Mouse (Mus musculus) heart, embryonic 16.5 days (tissue): ENCODE measurements around the gene Tmem251. TPM values are rescaled to one million over a fixed set of nuclear protein-coding genes. Genes with fewer than 3 reads are reported as not detected.

Experiments
- ATAC-seq: fragments of 200-750 bp; cut with Nextera tagmentation; replicated peaks from 2 replicates; pipeline ENCODE4 v1.8.0; 2017; ENCODE audit warnings: moderate number of reproducible peaks; ENCODE audit not compliant: insufficient read depth, low FRiP score; ENCODE audit errors: extremely low read depth
- H3K27ac ChIP-seq: fragments of 300-500 bp; sonication (generic); 2 replicates; pipeline ENCODE4 v1.5.1; 2014; ENCODE audit warnings: mild to moderate bottlenecking, low read length, control low read depth, moderate library complexity
- H3K27me3 ChIP-seq: fragments of 300-500 bp; sonication (generic); 2 replicates; pipeline ENCODE4 v1.6.1; 2014; ENCODE audit warnings: low read length, mixed read lengths; ENCODE audit not compliant: control insufficient read depth, insufficient read depth
- H3K36me3 ChIP-seq: fragments of 300-500 bp; sonication (generic); 2 replicates; pipeline ENCODE4 v1.6.1; 2014; ENCODE audit not compliant: control insufficient read depth, insufficient read depth
- H3K4me1 ChIP-seq: fragments of 300-500 bp; sonication (generic); 2 replicates; pipeline ENCODE4 v1.6.1; 2014; ENCODE audit warnings: low read length, mixed read lengths; ENCODE audit not compliant: control insufficient read depth, insufficient read depth
- H3K4me2 ChIP-seq: fragments of 300-500 bp; sonication (generic); 2 replicates; pipeline ENCODE4 v1.6.1; 2014; ENCODE audit warnings: low read depth, mild to moderate bottlenecking, control low read depth, low read length
- H3K4me3 ChIP-seq: fragments of 300-500 bp; sonication (generic); 2 replicates; pipeline ENCODE4 v1.5.1; 2014; ENCODE audit warnings: mild to moderate bottlenecking, control low read depth, low read length
- H3K9ac ChIP-seq: fragments of 300-500 bp; sonication (generic); 2 replicates; pipeline ENCODE4 v1.6.1; 2014; ENCODE audit warnings: low read length, control low read depth
- H3K9me3 ChIP-seq: fragments of 300-500 bp; sonication (generic); replicated peaks from 2 replicates; pipeline ENCODE4 v1.6.1; 2016; ENCODE audit warnings: low read length; ENCODE audit not compliant: control insufficient read depth
- WGBS: fragments of 180-500 bp; shearing (Covaris S2); extraction: QIAGEN DNeasy Blood & Tissue Kit; methylation state at CpG from one replicate; pipeline ENCODE4 v1.1.7; 2014; 5-methylcytosine and 5-hydroxymethylcytosine counted together
- polyA plus RNA-seq: library from polyadenylated mRNA; unstranded; fragments of >200 nt; fragmentation: Nextera tagmentation; extraction: Ambion mirVana; gene quantifications from 2 replicates; pipeline ENCODE4 v1.2.1, GENCODE M21; 2015

The Tmem251 gene
- polyA plus RNA-seq, 1 experiment from 2014 or later = 8.3 TPM

DNA sequence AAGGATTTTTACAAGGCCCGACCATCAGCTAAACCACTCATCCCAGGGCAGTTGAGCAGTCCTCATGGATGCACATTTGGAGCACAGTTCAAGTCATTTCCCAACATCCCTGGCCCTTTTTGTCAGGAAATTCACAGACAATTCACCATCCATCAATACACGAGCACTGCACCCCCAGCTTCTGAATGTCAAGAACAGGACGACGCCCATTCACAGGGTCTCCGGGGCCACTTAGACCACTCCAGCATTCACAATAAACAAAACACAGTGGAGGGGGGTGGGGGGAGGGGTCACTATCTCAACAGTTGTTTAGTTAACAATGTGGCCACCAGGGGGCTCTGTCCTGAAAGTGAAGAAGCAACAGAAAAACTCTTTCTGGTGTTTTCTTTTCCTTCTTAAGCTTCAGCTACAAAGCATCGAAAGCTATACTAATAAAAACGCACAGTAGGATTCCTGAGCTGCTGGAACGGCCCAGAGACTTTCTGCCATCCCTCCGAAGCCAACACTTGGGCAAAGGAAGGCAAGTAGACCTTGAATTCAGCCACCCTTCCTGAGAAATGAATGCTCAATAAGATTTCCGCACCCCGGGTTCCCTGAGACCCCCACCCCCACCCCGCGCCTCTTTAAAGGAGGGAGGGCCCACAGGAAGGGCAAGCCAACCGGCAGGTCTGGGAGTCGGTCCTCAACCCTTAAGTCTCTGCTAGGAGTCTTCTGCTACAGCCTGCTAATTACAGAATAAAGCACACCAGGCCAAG is 41.0 kb upstream of the Tmem251 start:
- Histone ChIP-seq H3K4me2 (peak overlapping the region; percentile 86), H3K9ac (peak overlapping the region; percentile 65), H3K4me1 (peaks cover 39% of the 10 kb centered on the region), H3K27me3 (no peaks in the 10 kb centered on the region), H3K36me3 (no peaks in the 10 kb centered on the region), H3K4me3 (peak overlapping the region; percentile 68), H3K9me3 (no peaks in the 10 kb centered on the region), H3K27ac (peak overlapping the region; percentile 64)
- no peak for ATAC-seq
- 6% methylated on average over 15 of the region's 15 CpGs for WGBS

DNA sequence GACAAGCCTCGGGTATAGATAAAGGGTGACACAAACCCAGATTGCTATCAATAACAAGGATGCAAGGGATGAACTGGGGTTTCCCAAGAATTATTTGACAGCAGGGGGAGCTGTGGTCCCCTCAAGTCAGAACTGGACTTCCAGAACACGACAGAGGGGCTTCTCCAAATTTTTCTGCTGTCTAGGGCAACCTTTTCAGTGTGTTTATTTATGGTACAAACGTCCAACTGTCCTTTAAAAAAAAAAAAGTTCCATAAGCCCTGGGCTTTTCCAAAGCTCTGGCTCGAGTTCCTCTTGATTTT is 40.5 kb upstream of the Tmem251 start:
- H3K36me3 ChIP-seq = no peaks in the 10 kb centered on the region
- no peaks in the 10 kb centered on the region for H3K27me3 ChIP-seq
- peak overlapping the region; percentile 65 for H3K9ac ChIP-seq
- H3K9me3 ChIP-seq = no peaks in the 10 kb centered on the region
- peak overlapping the region; percentile 64 for H3K27ac ChIP-seq
- WGBS = 12% methylated on average over 4 of the region's 4 CpGs
- peak overlapping the region; percentile 68 for H3K4me3 ChIP-seq
- ATAC-seq = no peak
- H3K4me1 ChIP-seq = peaks cover 36% of the 10 kb centered on the region
- H3K4me2 ChIP-seq = peak overlapping the region; percentile 86

DNA sequence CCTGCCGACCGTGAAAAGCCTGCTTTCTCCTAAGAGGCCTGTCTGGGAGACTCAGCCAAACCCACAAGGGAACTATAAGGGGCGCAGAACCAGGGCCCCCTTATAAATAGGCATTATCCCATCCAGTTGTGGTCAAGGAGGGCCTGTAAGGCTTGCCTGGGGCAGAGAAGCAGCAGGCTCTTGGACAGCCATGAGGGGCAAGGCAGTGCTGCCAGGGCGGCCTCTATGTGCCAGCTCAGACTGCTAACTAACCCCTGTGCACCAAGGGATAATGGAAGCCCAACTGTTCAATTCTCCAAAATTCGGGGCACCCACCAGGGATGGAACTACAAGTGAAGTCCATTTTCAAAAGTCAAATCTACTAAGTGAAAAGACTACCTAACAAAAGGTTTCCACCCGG is 40.1 kb upstream of the Tmem251 start:
- Histone ChIP-seq H3K4me1 (peaks cover 32% of the 10 kb centered on the region), H3K36me3 (no peaks in the 10 kb centered on the region), H3K27me3 (no peaks in the 10 kb centered on the region), H3K4me3 (peak overlapping the region; percentile 68), H3K9me3 (no peaks in the 10 kb centered on the region), H3K27ac (peak overlapping the region; percentile 43; the same call in 1 of the 2 replicates), H3K4me2 (peak overlapping the region; percentile 86), H3K9ac (peak overlapping the region; percentile 41; the same call in 1 of the 2 replicates)
- no peak for ATAC-seq
- 60% methylated on average over 6 of the region's 6 CpGs for WGBS

DNA sequence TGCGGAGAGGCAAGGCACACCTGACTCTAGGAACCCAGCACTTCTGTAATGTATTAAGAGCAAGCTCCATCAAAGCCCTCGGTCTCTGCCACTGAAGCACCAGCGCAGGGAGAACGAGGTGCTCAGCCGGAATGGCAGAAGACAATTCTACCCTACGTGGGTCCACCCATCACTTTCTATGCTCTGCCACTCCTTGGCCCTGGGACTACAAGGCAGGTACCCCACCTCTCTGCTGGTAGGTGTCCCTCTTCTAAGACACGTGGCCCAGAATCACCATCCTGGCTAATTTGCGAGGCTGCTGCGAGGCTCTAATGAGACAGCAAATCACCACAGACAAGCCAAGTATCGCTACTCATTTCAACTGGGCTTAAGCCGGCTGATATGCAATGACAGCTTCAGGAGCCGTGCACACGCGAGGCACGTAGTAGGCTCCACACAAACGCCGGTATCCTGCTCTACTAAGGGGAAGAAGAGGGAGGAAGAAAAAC is 39.6 kb upstream of the Tmem251 start:
- no peaks in the 10 kb centered on the region for H3K36me3 ChIP-seq
- peak overlapping the region; percentile 86 for H3K4me2 ChIP-seq
- H3K9me3 ChIP-seq = no peaks in the 10 kb centered on the region
- ATAC-seq = 0 out of 2 replicates have a peak, but pooled peaks have one; percentile 0
- WGBS = 14% methylated on average over 17 of the region's 17 CpGs
- peak overlapping the region; percentile 68 for H3K4me3 ChIP-seq
- H3K9ac ChIP-seq = peak overlapping the region; percentile 78
- H3K27me3 ChIP-seq = no peaks in the 10 kb centered on the region
- peaks cover 28% of the 10 kb centered on the region for H3K4me1 ChIP-seq
- no peak overlapping the region for H3K27ac ChIP-seq

DNA sequence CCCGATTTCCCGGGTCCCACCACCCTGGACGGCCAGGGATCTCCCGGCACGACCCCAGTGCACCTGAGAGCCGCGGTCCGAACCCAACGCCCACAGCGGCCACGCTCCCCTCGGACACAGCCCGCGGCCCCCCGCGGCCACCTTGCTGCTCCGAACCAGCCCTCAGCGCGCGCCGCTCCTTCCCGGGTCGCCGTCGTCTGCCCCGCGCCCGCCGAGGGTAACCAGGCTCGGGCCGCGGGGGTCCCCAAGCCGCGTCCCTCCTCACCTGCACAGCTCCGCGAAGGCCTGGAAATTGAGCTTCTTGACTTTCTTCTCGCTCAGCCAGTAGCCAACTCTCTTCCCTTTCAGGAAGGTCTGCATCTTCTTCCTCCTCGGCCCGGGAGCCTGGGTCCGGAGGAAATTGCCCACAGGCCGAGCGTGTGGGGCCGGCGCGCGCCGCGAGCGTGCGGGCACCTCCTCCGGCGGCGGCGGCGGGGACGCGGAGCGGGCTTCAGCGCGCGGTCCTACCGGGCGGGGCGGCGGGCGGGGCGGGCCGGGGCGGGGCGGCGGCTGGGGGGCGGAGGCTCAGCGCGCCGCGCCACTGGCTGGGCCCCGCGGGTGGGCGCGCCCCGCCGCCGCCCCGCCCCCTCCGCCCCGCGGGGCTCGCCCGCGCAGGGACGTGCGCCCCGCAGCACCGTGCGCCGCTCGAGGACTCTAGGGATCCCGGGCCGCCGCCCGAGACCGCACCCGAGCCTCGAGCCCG is 38.9 kb upstream of the Tmem251 start, which contains the start of gene Itpk1:
TSS of gene Itpk1 (minus strand) at position 474 of the 742 bp plus-strand sequence.
- Histone ChIP-seq H3K36me3 (no peaks in the 10 kb centered on the region), H3K4me1 (peaks cover 25% of the 10 kb centered on the region), H3K9ac (peak within 1 kb of the TSS; percentile 78), H3K9me3 (no peaks in the 10 kb centered on the region), H3K27me3 (no peaks in the 10 kb centered on the region), H3K27ac (peak within 1 kb of the TSS; percentile 76), H3K4me2 (peak within 1 kb of the TSS; percentile 86), H3K4me3 (peak within 1 kb of the TSS; percentile 68)
- peak; percentile 88 for ATAC-seq
- 1% methylated on average over 62 of the region's 105 CpGs for WGBS

DNA sequence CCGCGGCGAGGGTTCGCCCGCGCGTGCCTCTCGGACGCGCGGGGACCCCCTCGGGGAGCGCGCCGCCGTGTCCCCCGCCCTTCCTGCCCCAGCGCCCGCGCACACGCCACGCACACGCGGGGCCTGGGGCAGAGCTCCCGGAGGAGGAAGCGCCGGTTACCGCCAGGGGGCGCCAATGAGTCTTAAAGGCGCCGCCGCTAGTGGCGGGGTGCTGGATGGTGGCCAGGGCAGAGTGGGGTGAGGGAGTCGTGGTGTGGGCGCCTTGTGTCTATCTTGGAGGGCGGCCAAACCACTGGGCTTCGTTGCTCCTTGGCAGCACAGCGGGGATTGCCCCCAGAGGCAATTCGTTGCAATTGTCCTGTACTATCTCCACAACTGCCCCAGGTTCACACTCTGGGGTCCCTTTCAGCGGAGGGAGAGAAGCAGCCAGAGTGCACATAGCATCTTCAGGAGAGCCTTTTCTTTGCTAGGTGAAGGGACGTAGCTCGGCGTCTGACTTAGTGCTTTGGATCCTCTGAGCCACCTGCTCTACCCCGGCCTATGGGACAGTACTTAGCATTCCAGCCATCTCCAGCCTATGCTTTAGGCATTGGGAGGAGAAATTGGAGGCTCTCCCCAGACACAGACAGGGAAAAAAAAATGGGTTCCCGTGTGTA is 38.2 kb upstream of the Tmem251 start:
- Histone ChIP-seq H3K4me3 (peak overlapping the region; percentile 68), H3K27me3 (no peaks in the 10 kb centered on the region), H3K27ac (peak overlapping the region; percentile 76), H3K36me3 (no peaks in the 10 kb centered on the region), H3K4me1 (peaks cover 25% of the 10 kb centered on the region), H3K4me2 (peak overlapping the region; percentile 86), H3K9ac (peak overlapping the region; percentile 78), H3K9me3 (no peaks in the 10 kb centered on the region)
- ATAC-seq = peak; percentile 75
- 2% methylated on average over 45 of the region's 45 CpGs for WGBS

DNA sequence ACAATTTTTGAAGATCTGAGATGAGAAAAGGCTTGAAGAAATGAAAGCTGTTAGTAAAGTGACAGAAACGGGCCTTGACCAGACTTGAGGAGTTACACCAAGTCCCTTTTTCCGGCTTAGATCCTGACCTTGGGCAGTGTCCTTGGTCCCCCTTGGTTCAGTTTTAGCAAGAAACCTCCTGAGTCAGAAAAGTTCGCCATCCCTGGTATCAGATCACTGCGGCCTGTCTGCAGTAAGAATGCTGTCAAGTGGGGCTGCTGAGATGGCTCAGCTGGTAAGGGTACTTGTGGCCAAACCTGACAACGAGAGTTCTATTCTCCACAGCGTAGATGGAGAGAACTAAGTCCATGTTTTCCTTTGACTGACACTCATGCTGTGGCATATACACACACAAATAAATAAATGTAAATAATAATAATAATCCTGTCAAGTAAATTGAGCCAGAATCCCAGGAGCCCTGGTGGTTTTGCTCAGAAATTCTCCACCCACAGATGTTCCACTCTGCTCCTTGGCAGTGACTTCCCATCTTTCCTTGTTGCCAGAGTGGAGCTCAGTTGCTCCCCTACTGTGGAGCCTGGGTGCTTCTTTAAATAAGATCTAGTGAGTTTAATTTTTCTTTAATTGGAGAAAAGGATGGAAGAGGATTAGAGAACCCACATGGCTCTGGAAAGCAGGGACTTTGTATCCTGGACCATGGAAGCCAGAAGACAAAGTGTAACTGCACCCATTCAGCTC is 37.5 kb upstream of the Tmem251 start:
- 68% methylated on average over 6 of the region's 6 CpGs for WGBS
- Histone ChIP-seq H3K9me3 (no peaks in the 10 kb centered on the region), H3K4me2 (peak overlapping the region; percentile 86), H3K27me3 (no peaks in the 10 kb centered on the region), H3K36me3 (no peaks in the 10 kb centered on the region), H3K4me1 (peaks cover 25% of the 10 kb centered on the region), H3K27ac (peak overlapping the region; percentile 76), H3K4me3 (no peak overlapping the region; the same call in 1 of the 2 replicates), H3K9ac (peak overlapping the region; percentile 78; the same call in 1 of the 2 replicates)
- no peak for ATAC-seq

DNA sequence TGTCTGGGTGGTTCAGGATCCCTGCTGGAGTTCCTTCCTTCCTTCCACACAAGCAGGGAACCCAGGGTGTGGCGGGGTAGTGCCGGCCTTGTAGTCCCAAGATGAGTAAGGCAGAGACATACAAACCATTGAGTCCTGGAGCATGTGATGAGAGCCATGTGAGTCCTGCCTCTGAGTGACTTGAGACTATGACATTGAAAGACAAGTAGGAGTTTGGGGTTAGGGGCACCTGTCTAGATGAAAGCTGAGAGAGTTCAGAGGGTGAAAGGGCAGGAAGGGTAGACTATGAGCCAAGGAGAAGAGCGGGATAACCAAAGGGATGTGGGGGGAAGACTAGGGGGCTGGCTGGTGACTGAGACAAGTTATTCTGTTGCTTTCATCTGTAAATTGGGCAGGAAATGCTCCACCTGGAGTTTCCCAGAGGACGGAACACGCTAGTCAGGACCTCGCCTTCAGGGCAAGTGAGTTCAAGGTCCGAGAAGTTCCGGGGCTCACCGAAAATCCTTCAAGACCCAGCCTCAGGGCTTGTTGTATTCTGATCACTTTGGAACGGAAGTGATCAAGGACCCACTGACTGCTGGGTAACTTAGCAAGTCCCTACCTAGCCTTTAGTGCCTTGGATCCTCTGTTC is 36.6 kb upstream of the Tmem251 start:
- no peaks in the 10 kb centered on the region for H3K9me3 ChIP-seq
- WGBS = 93% methylated on average over 10 of the region's 10 CpGs
- no peaks in the 10 kb centered on the region for H3K27me3 ChIP-seq
- no peak for ATAC-seq
- H3K4me2 ChIP-seq = no peak overlapping the region
- no peak overlapping the region for H3K27ac ChIP-seq
- H3K4me1 ChIP-seq = peaks cover 25% of the 10 kb centered on the region
- H3K4me3 ChIP-seq = no peak overlapping the region
- no peak overlapping the region for H3K9ac ChIP-seq
- no peaks in the 10 kb centered on the region for H3K36me3 ChIP-seq
